ENCODE assay signal across 13 mouse cellular contexts in the genomic region with DNA sequence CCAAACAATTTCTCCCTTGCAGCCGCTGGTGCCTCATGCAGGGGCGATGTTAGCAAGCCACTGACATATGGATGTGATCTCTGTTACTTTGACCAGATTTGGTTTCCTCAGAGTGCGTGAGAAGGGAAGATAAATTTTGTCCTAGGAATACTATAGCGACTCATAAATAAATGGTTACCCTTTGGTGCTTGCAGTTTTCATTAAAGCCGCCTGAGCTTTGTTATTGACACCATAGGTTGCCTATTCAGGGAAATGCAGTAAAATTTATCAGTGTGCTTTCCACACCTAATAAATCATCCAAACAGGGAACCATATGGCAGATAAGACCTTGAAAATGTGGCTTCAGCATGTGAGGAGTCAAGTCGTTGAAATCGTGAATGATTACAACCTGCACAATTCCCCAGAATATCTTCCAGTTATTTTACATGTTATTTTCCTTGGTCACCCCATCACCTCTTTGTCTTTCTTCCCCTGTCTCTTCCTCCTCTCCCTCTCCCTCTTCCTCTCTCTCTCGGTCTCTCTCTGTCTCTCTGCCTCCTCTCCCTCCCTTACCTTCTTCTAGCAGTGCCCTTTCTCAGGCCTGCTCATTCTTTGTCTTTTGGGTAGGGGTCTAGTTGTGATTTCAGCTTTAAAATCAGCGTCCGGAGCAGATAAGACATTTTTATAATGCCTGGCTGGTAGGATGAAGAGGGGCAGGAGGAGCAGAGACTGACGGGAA.
A peak's percentile ranks its signal among the peaks of the same experiment; 100 is the strongest.
DNase-seq lines count a peak whose midpoint lies in the region; ATAC-seq and TF ChIP-seq lines count a peak whose summit lies in the region.
"Had no signal": no experiment of that assay in that cellular context is flagged by ENCODE, and none has a peak within 500 bp of the region (broad histone marks: within the 10 kb centered on the region; RNA-seq: fewer than 3 reads in every experiment).

No protein-coding gene starts in this region.

- H3K4me1 ChIP-seq in heart, embryonic 15.5 days (replicated peaks) = peaks cover 24% of the 10 kb centered on the region
- peaks cover 13% of the 10 kb centered on the region for H3K4me1 ChIP-seq in midbrain, embryonic 10.5 days
- no peaks in the 10 kb centered on the region for H3K4me1 ChIP-seq in midbrain, postnatal 0 days (ENCODE audit: insufficient read depth, low read length)
- peaks cover 20% of the 10 kb centered on the region for H3K4me1 ChIP-seq in hindbrain, embryonic 15.5 days (replicated peaks)
- H3K4me1 ChIP-seq in neural tube, embryonic 15.5 days = peaks cover 24% of the 10 kb centered on the region

- TF ChIP-seq CTCF in midbrain, postnatal 0 days (IDR thresholded peaks at IDR 0.05) = no peak

- no peak overlapping the region for H3K4me3 ChIP-seq in heart, embryonic 15.5 days
- H3K4me3 ChIP-seq in midbrain, embryonic 10.5 days = no peak overlapping the region
- H3K4me3 ChIP-seq in midbrain, postnatal 0 days (ENCODE audit: low read depth, low read length) = no peak overlapping the region
- H3K4me3 ChIP-seq in hindbrain, embryonic 15.5 days = no peak overlapping the region
- H3K4me3 ChIP-seq in neural tube, embryonic 15.5 days (replicated peaks) = no peak overlapping the region

- 43% methylated on average over 11 of the region's 11 CpGs for WGBS in heart, embryonic 15.5 days
- WGBS in midbrain, embryonic 10.5 days = 80% methylated on average over 11 of the region's 11 CpGs
- 69% methylated on average over 11 of the region's 11 CpGs for WGBS in midbrain, postnatal 0 days
- WGBS in hindbrain, embryonic 15.5 days = 30% methylated on average over 11 of the region's 11 CpGs
- 7% methylated on average over 11 of the region's 11 CpGs for WGBS in neural tube, embryonic 15.5 days

- no peak for ATAC-seq in heart, embryonic 15.5 days (replicated peaks; ENCODE audit: insufficient number of reproducible peaks, insufficient read depth, low FRiP score, low read depth)
- ATAC-seq in midbrain, postnatal 0 days (ENCODE audit: low FRiP score) = no peak
- no peak for ATAC-seq in hindbrain, embryonic 15.5 days (ENCODE audit: low FRiP score, low read depth)
- no peak for ATAC-seq in neural tube, embryonic 15.5 days (ENCODE audit: low FRiP score)
- ATAC-seq: forebrain, embryonic 14.5 days; inflammation-experienced regulatory T-cells, adult 6 months had no signal

- peak overlapping the region; percentile 18; the same call in 1 of the 2 replicates for H3K4me2 ChIP-seq in heart, embryonic 15.5 days
- no peak overlapping the region for H3K4me2 ChIP-seq in midbrain, postnatal 0 days (ENCODE audit: low read depth, low read length, poor library complexity, severe bottlenecking)
- H3K4me2 ChIP-seq in hindbrain, embryonic 15.5 days = peak overlapping the region; percentile 13
- H3K4me2 ChIP-seq in neural tube, embryonic 15.5 days = peak overlapping the region; percentile 36

- H3K36me3 ChIP-seq in heart, embryonic 15.5 days = no peaks in the 10 kb centered on the region
- no peaks in the 10 kb centered on the region for H3K36me3 ChIP-seq in midbrain, embryonic 10.5 days
- no peaks in the 10 kb centered on the region for H3K36me3 ChIP-seq in midbrain, postnatal 0 days (ENCODE audit: insufficient read depth, low read length)
- H3K36me3 ChIP-seq in hindbrain, embryonic 15.5 days = no peaks in the 10 kb centered on the region
- H3K36me3 ChIP-seq in neural tube, embryonic 15.5 days = no peaks in the 10 kb centered on the region

- intact Hi-C loops in heart, postnatal 14 days (cut with DNase I) = loop anchor here (5.0 kb wide), 1 partner anchor 181 kb away; the partner anchor contains the start of gene Zfp503

- H3K27me3 ChIP-seq in heart, embryonic 15.5 days = 0 out of 2 replicates have a peak, but pooled peaks cover 2% of the 10 kb centered on the region
- H3K27me3 ChIP-seq in midbrain, embryonic 10.5 days (ENCODE audit: low read depth, poor library complexity, severe bottlenecking) = peaks cover 24% of the 10 kb centered on the region
- H3K27me3 ChIP-seq in midbrain, postnatal 0 days (ENCODE audit: insufficient read depth, low read length) = no peaks in the 10 kb centered on the region
- no peaks in the 10 kb centered on the region for H3K27me3 ChIP-seq in hindbrain, embryonic 15.5 days
- H3K27me3 ChIP-seq in neural tube, embryonic 15.5 days (replicated peaks) = 0 out of 2 replicates have a peak, but pooled peaks cover 2% of the 10 kb centered on the region

- H3K9ac ChIP-seq in heart, embryonic 15.5 days = no peak overlapping the region
- H3K9ac ChIP-seq in midbrain, postnatal 0 days (replicated peaks; ENCODE audit: low read length, poor library complexity, severe bottlenecking) = no peak overlapping the region
- H3K9ac ChIP-seq in hindbrain, embryonic 15.5 days = no peak overlapping the region
- H3K9ac ChIP-seq in neural tube, embryonic 15.5 days (replicated peaks) = no peak overlapping the region

- H3K27ac ChIP-seq in heart, embryonic 15.5 days = no peak overlapping the region
- peak overlapping the region; percentile 58 for H3K27ac ChIP-seq in midbrain, embryonic 10.5 days (replicated peaks)
- H3K27ac ChIP-seq in midbrain, postnatal 0 days (ENCODE audit: low read depth, low read length) = no peak overlapping the region
- H3K27ac ChIP-seq in hindbrain, embryonic 15.5 days (replicated peaks) = peak overlapping the region; percentile 51
- H3K27ac ChIP-seq in neural tube, embryonic 15.5 days (replicated peaks) = peak overlapping the region; percentile 63

- no peak for DNase-seq in heart, postnatal 14 days
- DNase-seq in midbrain, embryonic 10.5 days (ENCODE audit: low spot score) = no peak
- DNase-seq in midbrain, postnatal 0 days (ENCODE audit: low spot score) = no peak
- no peak for DNase-seq in right cerebral cortex, postnatal 36 days (ENCODE audit: low spot score in 2 of 2)
- no peak for DNase-seq in right cerebral cortex, adult 18-20 months
- DNase-seq: gastrocnemius, postnatal 25 days; midbrain, embryonic 14.5 days; thymus, adult 18-20 months had no signal

- H3K9me3 ChIP-seq in heart, embryonic 15.5 days (replicated peaks) = no peaks in the 10 kb centered on the region
- H3K9me3 ChIP-seq in midbrain, embryonic 10.5 days (replicated peaks) = no peaks in the 10 kb centered on the region
- no peaks in the 10 kb centered on the region for H3K9me3 ChIP-seq in midbrain, postnatal 0 days (ENCODE audit: low read length)
- no peaks in the 10 kb centered on the region for H3K9me3 ChIP-seq in hindbrain, embryonic 15.5 days
- H3K9me3 ChIP-seq in neural tube, embryonic 15.5 days (replicated peaks) = no peaks in the 10 kb centered on the region

Comparison
In these comparisons a context has a peak if more than half of its experiments do, and no peak if none do; other contexts are left out.
1. H3K27ac ChIP-seq: peak in midbrain, embryonic 10.5 days (single experiment), hindbrain, embryonic 15.5 days (single experiment) and neural tube, embryonic 15.5 days (single experiment); none in heart, embryonic 15.5 days (single experiment) and midbrain, postnatal 0 days (single experiment).